Mouse (Mus musculus) CH12.LX (cell line): ENCODE results near the gene Zfp800. TPM values are rescaled to one million over a fixed set of nuclear protein-coding genes. Genes with fewer than 3 reads are reported as not detected.

ENCODE experiments used
- DNase-seq: peaks from one replicate; pipeline ENCODE4 v3.0.0-alpha.2; 2013; ENCODE audit errors: extremely low read depth
- H3K27ac ChIP-seq: 2 replicates; pipeline ENCODE4 v1.5.1; 2012; ENCODE audit warnings: low read depth, mild to moderate bottlenecking, control low read depth, moderate library complexity; ENCODE audit not compliant: insufficient read depth
- H3K27me3 ChIP-seq: replicated peaks from 2 replicates; pipeline ENCODE3; 2012; ENCODE audit warnings: inconsistent platforms
- H3K36me3 ChIP-seq, 2 experiments: replicated peaks in 1 of 2; 2 replicates each; pipeline versions ENCODE3 to v1.6.1; 2012; ENCODE audit warnings: inconsistent platforms in 1 of 2, low read length in 1 of 2, mild to moderate bottlenecking in 1 of 2, mixed read lengths in 1 of 2, moderate library complexity in 1 of 2; ENCODE audit not compliant: control insufficient read depth in 1 of 2, insufficient read depth in 1 of 2
- H3K4me1 ChIP-seq, 2 experiments: 2 replicates each; pipeline ENCODE4 v1.6.1; 2012; ENCODE audit warnings: inconsistent platforms in 1 of 2, moderate library complexity in 1 of 2; ENCODE audit not compliant: insufficient read depth in 2 of 2, control insufficient read depth in 1 of 2
- H3K4me2 ChIP-seq: 2 replicates; pipeline ENCODE4 v1.6.1; 2012; ENCODE audit warnings: low read depth, mild to moderate bottlenecking, control low read depth; ENCODE audit not compliant: poor library complexity, insufficient read depth, severe bottlenecking
- H3K4me3 ChIP-seq, 3 experiments: fragments of 150-350 bp in 1 of 3; sonication (generic) in 1 of 3; replicated peaks in 1 of 3; 2 replicates each; pipeline versions ENCODE3 to v1.5.1; 2011 to 2012; ENCODE audit warnings: low read depth in 2 of 3, low read length in 2 of 3, mild to moderate bottlenecking in 2 of 3, moderate library complexity in 2 of 3, control low read depth in 1 of 3, improper control_type of control experiment in 1 of 3, inconsistent platforms in 1 of 3, mixed read lengths in 1 of 3; ENCODE audit not compliant: poor library complexity in 1 of 3
- H3K79me2 ChIP-seq: replicated peaks from 2 replicates; pipeline ENCODE4 v1.6.1; 2012; ENCODE audit warnings: mild to moderate bottlenecking, moderate library complexity; ENCODE audit not compliant: control insufficient read depth, poor library complexity, insufficient read depth, severe bottlenecking; ENCODE audit errors: extremely low read depth
- H3K9ac ChIP-seq: 2 replicates; pipeline ENCODE4 v1.6.1; 2012; ENCODE audit warnings: low read depth, mild to moderate bottlenecking, control low read depth, moderate library complexity; ENCODE audit not compliant: insufficient read depth
- H3K9me3 ChIP-seq: replicated peaks from 2 replicates; pipeline ENCODE3; 2012; ENCODE audit warnings: low read length, inconsistent platforms, mixed read lengths
- BHLHE40 ChIP-seq: IDR thresholded peaks from 2 replicates; pipeline ENCODE4 v1.6.1; 2011; ENCODE audit warnings: mild to moderate bottlenecking, low read depth, low read length, improper control_type of control experiment
- CHD1 ChIP-seq: IDR thresholded peaks from 2 replicates; pipeline ENCODE4 v1.6.1; 2012; ENCODE audit warnings: low read depth, low read length, improper control_type of control experiment, inconsistent platforms
- E2F4 ChIP-seq: IDR thresholded peaks from 2 replicates; pipeline ENCODE4 v1.6.1; 2011; ENCODE audit warnings: low read depth, low read length, improper control_type of control experiment; ENCODE audit not compliant: insufficient replicate concordance
- EP300 ChIP-seq: IDR thresholded peaks from 2 replicates; pipeline ENCODE4 v1.6.1; 2011; ENCODE audit warnings: low read length, improper control_type of control experiment
- ETS1 ChIP-seq: conservative IDR thresholded peaks from 2 replicates; pipeline ENCODE4 v1.6.1; 2012; ENCODE audit warnings: low read depth, mild to moderate bottlenecking, inconsistent platforms, low read length, improper control_type of control experiment, moderate library complexity
- HCFC1 ChIP-seq: IDR thresholded peaks from 2 replicates; pipeline ENCODE4 v1.6.1; 2012; ENCODE audit warnings: low read depth, mild to moderate bottlenecking, inconsistent platforms, low read length, improper control_type of control experiment
- IRF4 ChIP-seq: IDR thresholded peaks from 2 replicates; pipeline ENCODE4 v1.6.1; 2014; ENCODE audit warnings: low read depth, mild to moderate bottlenecking, inconsistent platforms, low read length, improper control_type of control experiment
- JUND ChIP-seq: conservative IDR thresholded peaks from 2 replicates; pipeline ENCODE4 v1.6.1; 2011; ENCODE audit warnings: low read depth, low read length, improper control_type of control experiment
- KAT2A ChIP-seq: IDR thresholded peaks from 2 replicates; pipeline ENCODE4 v1.6.1; 2012; ENCODE audit warnings: low read length, improper control_type of control experiment, inconsistent platforms; ENCODE audit not compliant: insufficient replicate concordance
- MAFK ChIP-seq: IDR thresholded peaks from 2 replicates; pipeline ENCODE4 v1.6.1; 2011; ENCODE audit warnings: low read length, improper control_type of control experiment; ENCODE audit not compliant: insufficient replicate concordance
- MEF2A ChIP-seq: IDR thresholded peaks from 2 replicates; pipeline ENCODE4 v1.6.1; 2014; ENCODE audit warnings: low read depth, mild to moderate bottlenecking, inconsistent platforms, low read length, improper control_type of control experiment, borderline replicate concordance
- POLR2A ChIP-seq: IDR thresholded peaks from 2 replicates; pipeline ENCODE4 v1.6.1; 2011; ENCODE audit warnings: low read depth, mild to moderate bottlenecking, improper control_type of control experiment, low read length
- POLR2AphosphoS2 ChIP-seq: IDR thresholded peaks from 2 replicates; pipeline ENCODE4 v1.6.1; 2011; ENCODE audit warnings: low read depth, low read length, improper control_type of control experiment
- SIN3A ChIP-seq: IDR thresholded peaks from 2 replicates; pipeline ENCODE4 v1.6.1; 2012; ENCODE audit warnings: low read length, improper control_type of control experiment, inconsistent platforms
- TBP ChIP-seq: conservative IDR thresholded peaks from 2 replicates; pipeline ENCODE4 v1.6.1; 2011; ENCODE audit warnings: low read depth, low read length, improper control_type of control experiment
- USF2 ChIP-seq: conservative IDR thresholded peaks from 2 replicates; pipeline ENCODE4 v1.6.1; 2011; ENCODE audit warnings: low read depth, low read length, improper control_type of control experiment
- ZC3H11A ChIP-seq: IDR thresholded peaks from 2 replicates; pipeline ENCODE4 v1.6.1; 2012; ENCODE audit warnings: low read depth, mild to moderate bottlenecking, inconsistent platforms, low read length, improper control_type of control experiment
- ZKSCAN1 ChIP-seq: IDR thresholded peaks from 2 replicates; pipeline ENCODE4 v1.6.1; 2012; ENCODE audit warnings: low read depth, inconsistent platforms, low read length, improper control_type of control experiment, borderline replicate concordance
- dilution Hi-C: fragments of 300-500 bp; cut with MboI; formaldehyde crosslinking; loops from 2 replicates; pipeline ENCODE4 v1.14.3; 2020; ENCODE audit warnings: low sequenced_read_pairs; ENCODE audit not compliant: extremely low pct_unique_long_range_greater_than_20kb, extremely low pct_ligation_motif_present
- in situ Hi-C: fragments of 300-500 bp; cut with MboI; formaldehyde crosslinking; loops from 3 replicates; pipeline ENCODE4 v1.14.3; 2019; ENCODE audit warnings: low sequenced_read_pairs, low pct_ligation_motif_present, low pct_unique_long_range_greater_than_20kb, mixed read lengths
- polyA plus RNA-seq: library from polyadenylated mRNA; unstranded; fragments of >175 nt; gene quantifications from 2 replicates; pipeline ENCODE4 v1.2.1, GENCODE M21; 2012; ENCODE audit warnings: low read depth; ENCODE audit not compliant: insufficient read length
- total RNA-seq, 2 experiments: library from RNA; depleted of rRNA; stranded (reverse); fragments of 300-350 nt in 1 of 2; fragments of >200 nt in 1 of 2; gene quantifications; 2 replicates each; pipeline ENCODE4 v1.2.3; 2012 to 2014

Gene Zfp800
- total and polyA plus RNA-seq, 3 experiments: 19.1 to 49.5 (median 19.5) TPM

- Histone ChIP-seq H3K36me3 (no peaks in the 10 kb centered on the region), H3K79me2 (no peaks in the 10 kb centered on the region), H3K4me3 (no peak overlapping the region), H3K9ac (no peak overlapping the region; the same call in 1 of the 2 replicates), H3K4me1 (peaks cover 8 to 41% of the 10 kb centered on the region in 2 experiments), H3K27ac (no peak overlapping the region), H3K4me2 (no peak overlapping the region; the same call in 1 of the 2 replicates), H3K9me3 (no peaks in the 10 kb centered on the region), H3K27me3 (no peaks in the 10 kb centered on the region)
- TF ChIP-seq MEF2A (no peak), CHD1 (no peak), ZKSCAN1 (no peak), JUND (0 out of 2 replicates have a peak, but pooled peaks have one; percentile 49), SIN3A (0 out of 2 replicates have a peak, but pooled peaks have one; percentile 39), IRF4 (peak; percentile 78), ETS1 (0 out of 2 replicates have a peak, but pooled peaks have one; percentile 51), BHLHE40 (peak; percentile 50; the same call in 1 of the 2 replicates), EP300 (peak; percentile 73)
- dilution Hi-C loops: no loop called here
- in situ Hi-C loops: no loop called here
- peak; percentile 65 for DNase-seq
Observed at GRCm38 (mm10) chr6:28306702-28307101, 91.1 kb downstream of the Zfp800 start.

- H3K9ac ChIP-seq: no peak overlapping the region
Observed at GRCm38 (mm10) chr6:28296306-28296705, 101.5 kb downstream of the Zfp800 start.

More at GRCm38 (mm10) chr6:28296306-28296705, 101.5 kb downstream of the Zfp800 start:
- peaks cover 0 to 14% of the 10 kb centered on the region in 2 experiments; a peak in 2 of 4 replicates for H3K4me1 ChIP-seq
- in situ Hi-C loops (no loop called here), dilution Hi-C loops (no loop called here)
- H3K4me3 ChIP-seq: no peak overlapping the region
- no peak overlapping the region for H3K4me2 ChIP-seq
- TF ChIP-seq IRF4: no peak
- no peak for TF ChIP-seq EP300
- no peak for TF ChIP-seq POLR2A
- TF ChIP-seq KAT2A: no peak
- no peak for TF ChIP-seq ZC3H11A
- no peak for TF ChIP-seq MEF2A
- no peak for TF ChIP-seq POLR2AphosphoS2
- no peak for TF ChIP-seq MAFK
- TF ChIP-seq USF2: no peak
- TF ChIP-seq E2F4: no peak
- TF ChIP-seq ZKSCAN1: no peak
- TF ChIP-seq CHD1: no peak
- no peak for TF ChIP-seq TBP
- TF ChIP-seq HCFC1: no peak
- no peaks in the 10 kb centered on the region for H3K9me3 ChIP-seq
- DNase-seq: no peak
- no peaks in the 10 kb centered on the region for H3K79me2 ChIP-seq
- no peaks in the 10 kb centered on the region for H3K27me3 ChIP-seq
- H3K36me3 ChIP-seq: no peaks in the 10 kb centered on the region
- no peak overlapping the region for H3K27ac ChIP-seq
